Mouse (Mus musculus) layer of hippocampus, adult 18-20 months (tissue): ENCODE data around the gene 3110082J24Rik. TPM values are rescaled to one million over a fixed set of nuclear protein-coding genes. Genes with fewer than 3 reads are reported as not detected.
A peak's percentile ranks its signal among the peaks of the same experiment; 100 is the strongest.

Experiments used
- DNase-seq, 2 experiments: peaks; one replicate each; pipeline ENCODE4 v3.0.0; 2022; ENCODE audit warnings: low spot score in 2 of 2
- long read RNA-seq: library from polyadenylated mRNA; stranded (forward); transcript quantifications from one replicate; pipeline ENCODE4 v2.0.0, GENCODE M21; 2021
- total RNA-seq, 2 experiments: library from RNA; stranded (reverse); gene quantifications; 2 replicates each; pipeline ENCODE4 v1.2.3; 2021

3110082J24Rik gene
- total RNA-seq, result 1 to 10 TPM; 2.6 to 4.1 TPM
- long read RNA-seq, partial matches to known transcripts, result 0 of 1 reads
- long read RNA-seq, other reads (novel, unspliced or antisense), result 0 of 1 reads

DNA sequence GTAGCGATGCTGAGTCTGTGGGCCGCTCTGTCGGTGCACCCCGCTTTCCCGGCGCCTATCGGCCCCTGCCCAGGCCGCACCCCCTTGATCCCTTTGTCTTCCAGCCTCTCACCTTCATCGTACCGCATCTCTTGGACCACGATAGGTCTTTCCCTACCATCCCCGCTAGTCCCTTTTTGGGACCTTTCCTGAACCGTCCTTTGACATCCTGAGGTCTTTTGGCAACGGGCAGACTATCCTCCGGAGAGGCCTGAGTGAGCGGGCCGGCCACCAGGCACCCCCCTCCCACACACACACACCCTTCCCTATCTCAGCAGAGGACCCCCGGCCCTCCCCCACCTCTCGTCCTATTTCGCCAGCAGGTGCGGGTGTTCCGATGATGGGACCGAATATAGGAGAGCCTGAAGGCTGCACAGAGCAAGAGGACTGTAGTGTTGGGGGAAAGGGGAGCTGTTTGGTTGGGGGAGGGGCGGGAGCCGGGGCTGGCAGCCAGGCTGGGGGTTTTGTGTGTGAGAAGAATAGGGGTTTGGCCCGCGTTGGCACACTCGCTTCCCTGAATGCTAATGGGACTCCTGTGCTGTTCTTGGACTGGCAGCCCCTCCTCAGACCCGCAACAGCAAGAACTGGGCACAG is at the start of gene 3110082J24Rik:
Gene 3110082J24Rik (minus strand): TSS at position 419 of the 633 bp plus-strand sequence.
- DNase-seq, result peak in 1 of 2 experiments; percentile 48

DNA sequence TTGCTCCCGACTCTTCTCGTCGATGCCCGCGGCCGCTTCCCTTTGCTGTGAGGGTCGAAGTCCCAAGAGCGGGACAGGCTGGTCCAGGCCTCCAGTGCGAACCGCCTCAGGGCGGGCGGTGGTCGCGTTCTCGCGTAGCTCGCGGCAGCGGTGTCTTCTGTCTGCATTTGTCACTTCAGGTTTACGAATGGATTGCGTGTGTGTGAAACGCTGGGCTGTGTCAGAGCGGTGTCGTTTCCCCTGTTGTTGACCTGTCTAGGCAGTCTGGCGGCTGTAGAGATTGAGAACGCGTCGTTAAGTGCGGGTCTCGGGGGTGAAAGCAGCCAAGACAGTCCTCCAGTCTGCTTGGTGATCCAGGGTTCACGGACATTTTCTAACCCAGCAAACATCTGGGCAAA is 49.5 kb upstream of the 3110082J24Rik start:
- no peak for DNase-seq

DNA sequence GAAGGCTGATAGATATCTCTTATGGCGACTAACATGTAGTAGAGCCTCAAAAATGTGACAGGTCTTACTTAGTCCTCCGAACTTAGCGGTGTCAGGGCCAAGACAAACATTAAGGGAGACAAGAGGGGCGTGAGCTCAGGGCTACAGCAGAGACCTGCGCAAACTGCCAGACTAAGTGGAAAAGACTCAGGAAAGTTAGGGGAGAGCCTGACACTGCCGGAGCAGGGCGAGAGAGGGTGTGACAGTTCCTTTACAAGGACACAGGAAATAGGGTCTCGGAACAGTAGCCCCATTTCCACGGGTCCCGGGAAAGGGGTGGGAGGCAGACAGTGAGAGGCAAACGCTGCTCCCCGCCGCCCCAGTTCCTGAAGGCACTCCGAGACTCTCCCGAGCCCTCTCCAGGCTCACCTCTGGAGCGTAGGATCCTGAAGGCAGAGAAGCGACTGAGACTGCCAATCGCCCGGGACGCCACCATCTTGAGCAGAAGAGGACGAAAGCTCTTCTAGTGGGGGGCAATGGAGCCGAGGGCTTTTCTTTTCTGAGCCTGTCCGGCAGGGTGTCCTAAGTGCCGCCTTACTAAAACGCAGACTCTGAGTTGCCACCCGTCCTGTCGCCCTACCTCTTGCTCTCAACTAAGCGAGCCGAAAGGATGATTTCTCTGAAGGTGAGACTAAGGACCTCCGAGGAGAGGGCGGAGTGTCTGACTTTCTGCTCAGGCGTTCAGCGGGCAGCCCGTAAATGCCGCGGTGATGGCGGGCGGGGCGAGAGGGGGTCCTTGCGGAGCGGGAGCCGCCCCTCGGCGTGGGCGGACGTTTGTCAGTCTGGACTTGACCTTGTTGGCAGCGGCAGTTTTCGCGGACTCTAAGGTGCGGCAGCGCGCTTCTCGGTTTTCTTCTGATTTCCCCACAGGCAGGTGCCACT is 48.8 kb upstream of the 3110082J24Rik start, which contains the start of the genes Hadha and Hadhb:
Gene Hadha (minus strand): TSS at position 689 of the 921 bp plus-strand sequence.
Gene Hadhb (plus strand): TSS at position 775 of the 921 bp plus-strand sequence.
- peak; percentile 88 to 96 for DNase-seq

DNA sequence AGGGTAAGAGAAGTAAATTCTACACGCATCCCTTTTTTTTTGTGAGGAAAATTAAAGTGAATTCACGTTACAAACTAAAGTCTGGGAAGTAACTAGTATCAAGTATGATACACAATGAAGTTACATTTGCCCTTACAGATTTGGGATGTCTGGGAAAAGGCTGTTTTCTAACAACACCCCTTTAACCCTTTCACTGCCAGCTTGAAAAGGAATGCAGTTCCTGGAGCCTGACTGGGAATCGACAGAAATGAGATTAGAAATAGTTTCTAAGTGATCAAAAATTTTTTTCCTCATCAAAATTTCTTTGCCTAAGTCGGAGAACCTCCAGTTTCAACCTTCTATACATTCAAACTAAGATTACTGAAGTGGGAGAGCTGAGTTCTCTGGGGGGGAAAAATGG is 48.1 kb upstream of the 3110082J24Rik start:
- DNase-seq, result no peak

DNA sequence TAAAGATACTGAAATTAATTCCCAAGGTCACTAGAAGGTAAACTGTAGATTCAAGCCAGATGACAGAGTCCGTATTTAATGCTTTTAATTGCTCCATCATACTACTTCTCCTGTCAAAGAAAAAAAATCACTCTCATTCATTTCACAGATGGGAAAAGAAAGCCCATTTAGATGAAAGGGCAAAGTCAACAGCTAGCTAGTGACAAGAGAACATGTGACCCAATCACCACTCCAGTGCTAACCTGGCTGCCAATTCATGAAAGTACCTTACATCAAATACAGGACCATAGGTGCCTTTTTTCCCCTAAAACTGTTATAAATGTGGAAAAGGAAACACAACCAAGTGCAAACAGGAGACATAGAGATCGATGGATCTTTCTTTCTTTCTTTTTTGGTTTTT is 47.3 kb upstream of the 3110082J24Rik start:
- DNase-seq, result no peak

DNA sequence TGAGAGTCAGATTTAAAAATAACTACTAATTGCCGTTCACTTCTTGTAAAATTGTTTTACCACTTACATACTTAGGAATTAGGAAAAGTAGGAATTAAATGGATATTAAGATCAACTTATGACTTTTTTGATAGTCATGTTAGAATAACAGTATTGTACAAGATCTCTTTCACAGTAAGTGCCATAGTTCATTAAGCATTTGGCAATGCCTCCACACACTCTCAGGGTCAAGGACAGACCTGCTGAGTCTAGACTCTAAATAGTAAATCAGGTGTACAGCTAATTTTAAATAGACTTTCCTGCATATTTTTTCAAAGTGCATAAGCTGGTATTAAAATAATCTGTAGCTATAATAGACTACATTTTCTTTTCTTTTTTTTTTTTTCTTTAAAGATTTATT is 46.5 kb upstream of the 3110082J24Rik start:
- DNase-seq, result no peak

DNA sequence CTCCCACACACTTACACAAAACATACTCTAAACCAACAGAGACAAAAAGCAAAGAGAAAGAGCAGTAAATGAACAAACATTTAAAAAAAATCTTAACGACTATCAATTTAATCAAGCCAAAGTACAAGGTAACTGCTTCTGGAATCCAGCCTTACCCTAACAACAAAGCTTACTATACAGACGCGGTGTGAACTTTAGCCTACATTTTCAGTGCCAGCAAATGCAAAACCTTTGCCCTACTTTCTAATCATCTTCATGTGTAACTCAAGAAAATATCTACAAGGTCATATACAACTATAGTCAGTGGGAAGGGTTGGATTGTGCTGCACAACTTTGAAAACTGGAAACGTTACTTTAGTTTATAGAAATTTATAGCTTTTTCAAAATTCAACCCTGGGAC is 46.1 kb upstream of the 3110082J24Rik start:
- DNase-seq, result no peak

DNA sequence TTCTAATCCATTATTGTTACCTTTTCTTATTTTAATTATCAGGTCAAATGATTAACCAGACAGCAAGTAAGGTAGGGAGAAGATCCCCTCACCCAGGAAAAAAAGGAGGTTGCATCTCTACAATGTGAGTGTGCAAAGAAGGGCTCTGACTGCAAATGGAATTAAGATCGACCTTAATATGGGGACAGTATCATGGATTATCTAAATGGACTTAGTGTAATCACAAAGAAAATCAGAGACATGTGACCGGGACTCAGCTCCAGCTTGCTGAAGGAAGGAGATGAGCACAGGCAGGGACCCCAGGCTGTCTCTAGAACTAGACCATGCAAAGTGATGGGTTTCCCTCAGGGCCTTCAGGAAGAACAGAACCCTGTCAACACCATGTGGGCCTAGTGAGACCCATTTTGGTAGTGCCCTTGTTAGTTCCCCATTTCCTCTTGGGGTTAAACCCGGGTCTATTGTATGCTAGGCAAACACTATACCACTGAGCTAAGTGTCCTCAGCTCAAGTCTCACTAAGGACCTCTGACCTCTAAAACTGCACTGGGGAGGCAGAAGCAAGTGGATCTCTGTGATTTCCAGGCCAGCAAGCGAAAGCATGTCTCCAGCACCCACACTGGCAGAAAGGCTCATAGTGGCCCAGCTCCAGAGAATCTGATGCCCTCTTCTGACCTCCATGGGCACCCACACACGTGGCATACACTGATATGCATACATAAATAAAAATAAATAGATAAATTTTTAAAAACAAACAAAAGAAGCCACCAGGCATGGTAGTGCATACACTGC is 42.4 kb upstream of the 3110082J24Rik start:
- no peak for DNase-seq

DNA sequence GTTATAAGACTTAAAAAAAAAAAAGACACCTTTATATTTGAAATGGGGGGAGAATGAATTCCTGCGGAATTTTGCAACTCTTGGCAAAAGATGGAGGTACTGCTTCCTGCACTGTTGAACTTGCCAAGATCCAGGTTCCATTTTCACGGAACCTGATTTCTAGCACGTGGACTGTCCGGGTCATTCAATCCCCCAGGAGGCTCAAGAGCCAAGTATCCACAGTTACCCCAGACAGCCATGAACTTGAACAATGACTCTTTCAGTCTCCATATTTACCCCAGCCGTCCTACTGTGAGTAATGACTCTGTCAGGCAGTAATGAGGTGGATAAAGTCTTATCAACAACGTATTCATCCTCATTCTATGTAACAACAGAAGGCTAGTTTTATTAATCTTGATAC is 40.6 kb upstream of the 3110082J24Rik start:
- DNase-seq, result no peak

DNA sequence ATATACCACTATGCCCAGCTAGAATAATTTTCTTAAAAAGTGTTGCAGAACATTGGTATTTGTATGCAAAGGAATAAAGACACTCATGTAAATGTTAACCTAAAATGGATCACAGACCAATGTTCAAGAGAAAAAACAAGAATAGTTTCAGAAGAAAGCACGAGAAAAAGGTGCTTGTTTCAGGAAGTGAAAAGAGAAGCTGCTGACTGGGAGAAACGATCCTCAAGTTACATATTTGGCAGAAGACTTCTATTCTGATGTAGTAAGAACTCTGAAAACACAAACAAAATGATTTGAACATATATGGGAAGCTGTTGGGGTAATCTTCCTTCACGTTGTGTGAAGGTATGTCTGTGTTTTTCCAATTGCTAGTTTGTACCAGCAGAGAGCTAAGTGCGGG is 32.3 kb upstream of the 3110082J24Rik start:
- no peak for DNase-seq

DNA sequence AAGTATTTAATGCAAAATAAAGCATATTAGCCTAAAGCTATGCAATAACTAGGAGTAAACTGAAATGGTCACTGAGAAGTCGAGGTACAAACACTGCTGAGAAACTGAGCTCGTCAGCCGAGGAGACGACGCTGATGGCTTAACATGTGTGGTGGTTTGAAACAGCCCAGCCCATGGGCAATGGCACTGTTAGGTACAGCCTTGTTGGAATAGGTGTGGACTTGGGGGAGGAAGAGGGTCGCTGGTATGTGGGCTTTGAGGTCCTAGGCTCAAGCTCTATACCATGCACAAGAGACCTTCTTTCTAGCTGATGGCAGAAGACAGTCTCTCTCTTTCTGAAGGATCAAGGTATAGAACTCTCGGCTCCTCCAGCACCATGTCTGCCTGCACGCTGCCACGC is 31.4 kb upstream of the 3110082J24Rik start:
- DNase-seq, result no peak

DNA sequence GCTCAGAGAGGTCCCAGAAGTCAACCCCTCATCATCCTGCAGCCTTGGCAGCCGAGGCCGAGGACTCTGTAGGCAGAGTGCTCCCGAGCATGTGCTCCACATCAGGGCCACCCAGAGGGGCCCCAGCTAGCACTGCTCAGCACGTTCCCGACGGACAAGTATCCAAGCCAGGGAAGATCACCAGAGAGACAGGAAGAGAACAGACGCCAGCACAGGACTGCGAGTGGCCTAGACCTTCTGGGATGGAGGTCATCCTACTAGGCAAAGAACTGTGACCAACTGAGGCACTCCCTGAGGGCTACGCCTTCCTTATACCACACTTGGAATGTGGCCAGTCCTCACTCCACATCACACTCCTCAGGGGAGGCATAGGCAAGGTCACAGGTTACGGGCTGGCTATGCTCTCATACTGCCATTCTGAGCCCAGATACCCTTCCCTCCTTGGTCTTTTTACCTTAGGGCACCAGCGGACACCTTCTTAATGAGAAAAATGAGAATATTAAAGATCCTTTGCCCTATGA is 29.9 kb upstream of the 3110082J24Rik start:
- DNase-seq, result no peak

DNA sequence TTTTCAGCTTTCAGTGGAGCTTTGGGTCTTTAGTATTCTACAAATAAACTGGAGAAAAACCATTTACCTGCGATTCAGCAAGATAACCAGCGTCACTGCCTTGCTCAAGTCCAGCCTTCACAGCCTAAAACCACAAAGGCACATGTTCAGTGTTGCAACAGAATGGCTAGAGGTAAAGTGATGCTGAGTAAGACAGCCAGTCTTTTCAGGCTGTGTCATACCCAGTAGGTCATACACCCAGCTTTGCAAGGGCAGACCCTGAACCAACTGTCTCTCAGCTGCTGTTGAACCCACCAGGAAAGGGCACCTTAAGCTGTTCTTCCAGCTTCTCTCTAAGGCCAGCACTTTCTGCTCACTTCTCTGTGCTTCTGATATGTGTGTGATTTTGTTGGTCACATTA is 26.3 kb upstream of the 3110082J24Rik start:
- no peak for DNase-seq

DNA sequence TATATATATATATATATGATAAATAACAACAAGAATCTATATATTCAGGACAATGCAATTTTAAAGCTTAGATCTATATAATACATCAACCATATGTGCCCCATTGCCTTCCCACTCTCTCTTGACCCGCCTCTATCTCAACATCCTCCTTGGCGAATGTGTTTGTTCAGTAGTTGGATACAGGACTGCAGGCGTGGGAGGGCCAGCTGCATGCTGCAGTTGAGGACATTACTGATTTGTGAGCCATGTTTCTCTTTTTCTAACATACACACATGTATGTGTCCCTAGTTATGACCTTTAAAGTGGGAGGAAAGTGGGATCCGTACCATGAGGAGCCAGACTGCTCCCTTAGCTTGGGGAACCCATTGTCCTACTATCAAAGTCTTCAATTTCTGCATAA is 25.4 kb upstream of the 3110082J24Rik start:
- DNase-seq, result no peak

DNA sequence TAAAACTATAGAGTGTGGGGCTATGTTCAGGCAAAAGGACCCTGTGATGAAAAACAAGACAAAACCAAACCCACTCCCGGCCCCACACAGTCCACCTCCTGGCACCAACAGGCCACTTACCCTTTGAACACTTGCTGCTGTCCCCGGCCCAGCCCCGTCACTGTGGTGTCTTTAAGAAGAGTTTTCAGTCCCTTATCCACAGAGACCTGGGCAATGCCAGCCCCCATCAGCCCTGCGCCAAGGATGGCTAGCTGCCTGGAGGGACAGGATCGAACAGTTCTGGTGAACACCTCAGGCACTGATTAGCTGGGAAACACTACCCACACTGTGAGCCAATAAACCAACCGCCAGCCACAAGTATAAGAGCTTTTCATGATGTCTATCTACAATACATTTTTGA is 22.8 kb upstream of the 3110082J24Rik start:
- DNase-seq, result no peak

DNA sequence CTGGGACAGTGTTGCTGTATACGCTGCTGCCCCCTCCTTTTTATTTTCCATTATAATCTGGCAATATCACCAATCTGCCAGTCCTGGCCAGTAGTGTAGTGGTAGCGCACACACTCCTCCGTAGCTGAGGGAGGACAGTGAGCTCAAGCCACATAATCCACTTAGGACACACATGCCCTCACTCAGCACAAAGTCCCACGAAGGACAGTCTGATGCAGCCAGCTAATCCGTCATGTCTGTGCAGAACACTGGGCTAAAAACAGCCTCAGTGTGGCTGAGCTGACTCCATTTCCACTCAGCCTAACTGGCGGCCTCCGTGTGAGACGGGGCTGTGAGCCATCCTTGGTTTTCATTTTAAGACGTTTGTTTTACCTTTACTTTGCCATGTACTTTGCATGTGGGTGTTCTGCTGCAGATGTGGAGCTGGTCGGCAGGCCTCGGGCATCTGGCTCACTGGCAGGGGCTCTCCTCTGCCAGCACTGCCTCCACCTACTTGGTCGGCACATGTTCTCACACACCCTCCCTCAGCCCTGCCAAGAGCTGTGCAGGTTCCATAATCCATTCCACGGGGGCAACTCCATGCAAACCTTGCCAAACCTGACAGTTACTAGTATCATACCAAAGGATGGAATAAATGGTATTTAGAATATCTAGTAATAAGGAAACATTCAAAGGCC is 22.2 kb upstream of the 3110082J24Rik start:
- no peak for DNase-seq

DNA sequence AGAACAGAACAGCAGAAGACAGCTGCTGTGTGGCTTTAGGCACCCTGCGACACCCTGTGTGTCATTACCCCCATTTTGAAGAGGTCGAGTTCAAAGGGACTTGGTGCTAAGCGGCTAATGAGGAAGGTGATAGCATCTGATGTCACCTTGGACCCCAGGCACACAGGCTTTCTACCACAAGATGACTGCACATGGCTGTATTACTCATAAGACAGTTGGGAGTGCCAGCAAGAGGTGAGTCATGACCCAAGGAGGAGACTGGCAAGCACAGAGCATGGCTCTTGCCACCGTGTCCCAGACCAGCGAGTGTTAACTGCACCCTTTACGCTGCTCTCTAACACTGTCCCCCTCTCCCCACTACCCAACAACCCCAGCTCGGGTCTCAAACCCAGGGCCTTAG is 20.9 kb upstream of the 3110082J24Rik start:
- DNase-seq, result no peak

DNA sequence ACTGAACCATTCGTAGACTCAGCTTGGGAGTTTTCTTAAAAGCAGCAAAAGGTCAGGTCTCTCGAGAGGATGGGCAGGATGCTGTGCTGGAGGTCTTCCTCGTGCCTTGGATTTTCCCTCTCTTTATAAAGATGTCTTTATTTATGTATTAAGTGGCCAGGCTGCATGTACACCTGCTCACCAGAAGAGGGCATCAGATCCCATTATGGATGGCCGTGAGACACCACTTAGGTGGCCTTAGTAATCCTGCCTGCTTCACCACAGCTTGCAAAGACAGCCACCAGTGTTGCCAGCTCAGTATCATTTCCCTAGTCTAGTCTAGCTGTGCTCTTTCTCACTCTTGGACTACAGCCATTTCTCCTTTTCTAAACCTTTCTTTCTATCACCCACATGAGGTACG is 19.7 kb upstream of the 3110082J24Rik start:
- no peak for DNase-seq

DNA sequence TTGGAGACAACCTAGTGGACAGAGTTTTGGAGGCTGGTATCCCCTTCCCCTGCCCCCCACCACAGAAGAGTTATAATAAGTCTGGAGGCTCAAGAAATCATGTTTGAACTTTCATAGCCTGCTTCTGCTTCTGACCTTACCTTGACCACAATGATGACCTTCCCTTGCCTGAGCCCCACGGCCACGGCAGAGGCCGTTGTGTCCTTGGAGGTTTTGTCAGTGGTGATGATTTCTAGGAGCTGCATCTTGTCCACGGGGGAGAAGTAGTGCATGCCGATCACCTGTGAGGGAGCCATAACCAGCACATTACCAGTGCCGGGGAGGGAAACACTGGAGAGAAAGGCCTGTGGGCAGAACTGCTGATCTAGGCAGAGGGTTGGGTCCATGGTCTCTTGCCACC is 16.6 kb upstream of the 3110082J24Rik start:
- no peak for DNase-seq

DNA sequence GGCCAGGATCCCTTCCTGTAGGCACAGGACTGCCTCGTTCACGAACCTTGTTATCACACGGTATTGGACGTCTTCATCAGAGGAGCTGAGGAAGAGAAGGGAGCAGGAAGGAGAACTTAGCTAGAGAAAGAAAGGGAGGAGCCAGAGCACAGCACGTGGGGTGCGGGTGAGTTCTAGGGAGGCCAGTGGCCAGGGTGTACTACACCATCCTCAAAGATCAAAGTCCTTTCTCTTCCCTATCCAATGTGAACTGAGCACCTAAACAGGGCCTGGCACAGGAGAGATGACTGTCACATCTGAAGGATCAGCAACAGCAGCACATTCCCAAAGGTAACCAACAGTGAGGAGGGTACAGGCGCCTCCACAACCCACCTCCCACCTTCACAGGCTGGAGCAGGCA is 14.2 kb upstream of the 3110082J24Rik start:
- DNase-seq, result no peak

DNA sequence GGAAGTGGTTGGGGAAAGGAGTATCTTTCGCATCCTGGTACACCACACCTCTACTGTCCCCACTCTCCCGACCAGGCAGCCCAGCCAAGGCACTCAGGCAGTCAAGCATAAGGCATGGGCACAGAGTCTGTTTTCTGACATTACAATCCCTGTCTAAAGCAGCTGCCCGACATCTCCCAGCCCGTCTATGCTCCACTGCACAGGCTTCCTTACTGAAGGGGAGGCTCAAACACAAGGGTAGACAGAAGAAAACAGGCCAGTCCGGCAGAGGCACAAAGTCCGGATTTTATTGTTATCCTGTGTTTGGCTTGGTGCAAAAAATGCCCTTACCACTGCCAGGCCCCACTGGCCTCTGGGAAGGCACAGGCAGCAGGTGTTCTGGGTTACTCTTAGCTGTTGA is 13.3 kb upstream of the 3110082J24Rik start:
- DNase-seq, result no peak
